Mouse (Mus musculus) gastrocnemius, postnatal 25 days (tissue): ENCODE data around the gene Ces2a. TPM values are rescaled to one million over a fixed set of nuclear protein-coding genes. Genes with fewer than 3 reads are reported as not detected.

Experiments used
- DNase-seq: peaks from one replicate; pipeline ENCODE4 v3.0.0; 2022
- long read RNA-seq, 2 experiments: library from polyadenylated mRNA; stranded (forward); transcript quantifications; one replicate each; pipeline ENCODE4 v2.0.0; 2021
- microRNA-seq, 2 experiments: library from miRNA; unstranded; fragments of <30 nt; microRNA quantifications; one replicate each; pipeline ENCODE4 v1.2.0; 2021; ENCODE audit warnings: borderline replicate concordance in 2 of 2
- total RNA-seq, 2 experiments: library from RNA; stranded (reverse); gene quantifications; 1 replicate in 1 of 2; 2 replicates in 1 of 2; pipeline ENCODE4 v1.2.3; 2021

Gene Ces2a
- not detected for total RNA-seq
- long read RNA-seq, experiment 1: 0 reads
- long read RNA-seq, experiment 2: 0 reads

GRCm38 (mm10) chr8:104733753-104734152 is at the start of gene Ces2a:
Ces2a (plus strand) TSS chr8:104734003.
- DNase-seq: no peak

- DNase-seq: no peak
These were observed 45.4 kb upstream of the Ces2a start for GRCm38 (mm10) chr8:104688433-104688832.

- DNase-seq: no peak
These were observed 35.2 kb upstream of the Ces2a start for GRCm38 (mm10) chr8:104698556-104698955.

- no peak for DNase-seq
These were observed 31.9 kb upstream of the Ces2a start for GRCm38 (mm10) chr8:104701900-104702299.

GRCm38 (mm10) chr8:104721166-104721565 is 12.6 kb upstream of the Ces2a start:
- no peak for DNase-seq

- no peak for DNase-seq
These were observed 2.4 kb upstream of the Ces2a start for GRCm38 (mm10) chr8:104731451-104731850.

GRCm38 (mm10) chr8:104731969-104732368 is 1.8 kb upstream of the Ces2a start:
- DNase-seq: no peak

- no peak for DNase-seq
These were observed 8.2 kb downstream of the Ces2a start for GRCm38 (mm10) chr8:104742039-104742438.

GRCm38 (mm10) chr8:104743410-104743809 is 9.6 kb downstream of the Ces2a start:
- no peak for DNase-seq

GRCm38 (mm10) chr8:104752818-104753217 is 19.0 kb downstream of the Ces2a start:
- no peak for DNase-seq

- DNase-seq: no peak
These were observed 23.8 kb downstream of the Ces2a start for GRCm38 (mm10) chr8:104757621-104758020.

GRCm38 (mm10) chr8:104758209-104758608 is 24.4 kb downstream of the Ces2a start:
- DNase-seq: no peak

- no peak for DNase-seq
These were observed 27.3 kb downstream of the Ces2a start for GRCm38 (mm10) chr8:104761126-104761525.

GRCm38 (mm10) chr8:104766485-104766884 is 32.7 kb downstream of the Ces2a start:
- no peak for DNase-seq

GRCm38 (mm10) chr8:104770365-104770764 is 36.6 kb downstream of the Ces2a start:
- DNase-seq: no peak

- DNase-seq: no peak
These were observed 53.2 kb downstream of the Ces2a start for GRCm38 (mm10) chr8:104787049-104787448.

GRCm38 (mm10) chr8:104788929-104789328 is 55.1 kb downstream of the Ces2a start:
- DNase-seq: no peak

GRCm38 (mm10) chr8:104789886-104790680 is 56.3 kb downstream of the Ces2a start:
- DNase-seq: no peak

Small RNA genes lying within 50 kb of the gene (microRNA-seq; reads per million reads assigned to microRNA genes)
- gene Gm44328: 0 reads per million in 2 experiments

Other genes starting within 250 kb of the Ces2a start
- gene Terb1, start 224.1 kb upstream of the Ces2a start, total RNA-seq: under 1 TPM in 1 of 2 experiments, not detected in 1; 0.10 TPM
- 10 to 100 TPM; 19.7 to 22.8 TPM for gene Nae1, start 199.4 kb upstream of the Ces2a start, total RNA-seq
- 1 to 10 TPM; 1.0 to 1.2 TPM for gene Car7, start 199.3 kb upstream of the Ces2a start, total RNA-seq
- 1 to 10 TPM; 2.8 to 2.9 TPM for gene Pdp2, start 142.6 kb upstream of the Ces2a start, total RNA-seq
- gene Cdh16, start 109.6 kb upstream of the Ces2a start, total RNA-seq: not detected
- gene Rrad, start 102.7 kb upstream of the Ces2a start, total RNA-seq: 1 to 10 TPM; 3.8 to 6.2 TPM
- gene Ciao2b, start 92.0 kb upstream of the Ces2a start, total RNA-seq: 10 to 100 TPM; 27.3 to 33.1 TPM
- not detected for gene Ces2b, start 97.6 kb downstream of the Ces2a start, total RNA-seq
- under 1 TPM; 0.29 to 0.84 TPM for gene Ces2c, start 113.1 kb downstream of the Ces2a start, total RNA-seq
- gene Ces2e, start 192.3 kb downstream of the Ces2a start, total RNA-seq: under 1 TPM in 1 of 2 experiments, not detected in 1; 0.11 TPM
- gene Ces2f, start 213.4 kb downstream of the Ces2a start, total RNA-seq: not detected
- gene Ces2g, start 227.7 kb downstream of the Ces2a start, total RNA-seq: 1 to 10 TPM in 1 of 2 experiments, under 1 TPM in 1; 0.38 to 1.3 TPM